Mouse (Mus musculus): ENCODE measurements at regions not wholly inside any gene's neighbourhood (a gene's known extent, or its start where the extent isn't known, plus 50 kb on each side); places are given as distances from the start of the nearest gene placed in this dataset.
"Not testable (repeated sequence)": the region's sequence is repeated elsewhere in the genome, so short reads cannot be mapped to it uniquely, and the experiment has no call there.

- no peak for DNase-seq
These were observed 243.3 kb upstream of the Srek1ip1 start for GRCm38 (mm10) chr13:104549016-104549415.

GRCm38 (mm10) chr13:104553329-104553728, 239.0 kb upstream of the Srek1ip1 start:
- no peak for DNase-seq

GRCm38 (mm10) chr13:104556609-104557008, 235.7 kb upstream of the Srek1ip1 start:
- not testable (repeated sequence) for DNase-seq

GRCm38 (mm10) chr13:104559876-104560275, 232.4 kb upstream of the Srek1ip1 start:
- no peak for DNase-seq

GRCm38 (mm10) chr13:104560500-104561114, 231.7 kb upstream of the Srek1ip1 start:
- no peak for DNase-seq

GRCm38 (mm10) chr13:104562536-104562935, 229.7 kb upstream of the Srek1ip1 start:
- no peak for DNase-seq

GRCm38 (mm10) chr13:104563019-104563418, 229.3 kb upstream of the Srek1ip1 start:
- DNase-seq = no peak

- DNase-seq = no peak
These were observed 228.4 kb upstream of the Srek1ip1 start for GRCm38 (mm10) chr13:104563889-104564288.

- DNase-seq = no peak
These were observed 222.5 kb upstream of the Srek1ip1 start for GRCm38 (mm10) chr13:104569765-104570164.

GRCm38 (mm10) chr13:104572236-104572635, 220.0 kb upstream of the Srek1ip1 start:
- DNase-seq = no peak

- DNase-seq = peak in 1 of 2 experiments; percentile 11
These were observed 217.9 kb upstream of the Srek1ip1 start for GRCm38 (mm10) chr13:104574396-104574795.

GRCm38 (mm10) chr13:104576188-104576789, 216.0 kb upstream of the Srek1ip1 start:
- no peak for DNase-seq

GRCm38 (mm10) chr13:104577856-104578255, 214.4 kb upstream of the Srek1ip1 start:
- DNase-seq = no peak

GRCm38 (mm10) chr13:104580686-104581350, 211.5 kb upstream of the Srek1ip1 start:
- no peak for DNase-seq

All from thymus, adult 18-20 months (tissue).